Mouse (Mus musculus): Measurements from ENCODE around the gene Gm4871. TPM values are rescaled to one million over a fixed set of nuclear protein-coding genes. Genes with fewer than 3 reads are reported as not detected.

The Gm4871 gene
- total RNA-seq (2023) = not detected

GRCm38 (mm10) chr5:145032391-145032790 lies at the start of gene Gm4871:
Gene Gm4871 (minus strand): TSS chr5:145032754.

GRCm38 (mm10) chr5:145042690-145043089 lies 10.1 kb upstream of the Gm4871 start, which contains the start of gene 1700018F24Rik:
Gene 1700018F24Rik (plus strand): TSS chr5:145042990.

Other genes starting within 250 kb of the Gm4871 start
- 10 to 100 TPM; 12.4 to 13.2 TPM for gene Smurf1, start 66.9 kb downstream of the Gm4871 start, total RNA-seq (2023)
- not detected for gene 1700018F24Rik, start 10.2 kb upstream of the Gm4871 start, total RNA-seq (2023)
- gene Arpc1a, start 51.1 kb upstream of the Gm4871 start, total RNA-seq (2023) = 10 to 100 TPM; 79.1 to 86.9 TPM
- gene Kpna7, start 51.3 kb upstream of the Gm4871 start, total RNA-seq (2023) = not detected
- gene Arpc1b, start 81.5 kb upstream of the Gm4871 start, total RNA-seq (2023) = 1,000 to 10,000 TPM in 1 of 2 experiments, 100 to 1,000 TPM in 1; 966 to 1,061 TPM
- 10 to 100 TPM; 34.0 to 39.6 TPM for gene Pdap1, start 107.5 kb upstream of the Gm4871 start, total RNA-seq (2023)
- 100 to 1,000 TPM; 123 to 126 TPM for gene Bud31, start 107.6 kb upstream of the Gm4871 start, total RNA-seq (2023)
- 10 to 100 TPM; 13.8 to 15.7 TPM for gene Ptcd1, start 134.4 kb upstream of the Gm4871 start, total RNA-seq (2023)
- gene Cpsf4, start 134.5 kb upstream of the Gm4871 start, total RNA-seq (2023) = 10 to 100 TPM; 29.3 to 29.5 TPM
- 100 to 1,000 TPM; 112 TPM for gene Atp5j2, start 159.3 kb upstream of the Gm4871 start, total RNA-seq (2023)
- 10 to 100 TPM; 12.5 to 14.7 TPM for gene Zkscan14, start 169.1 kb upstream of the Gm4871 start, total RNA-seq (2023)
- 1 to 10 TPM; 4.0 to 4.1 TPM for gene Zkscan5, start 171.8 kb upstream of the Gm4871 start, total RNA-seq (2023)
- 10 to 100 TPM; 46.1 to 56.4 TPM for gene Zfp655, start 199.0 kb upstream of the Gm4871 start, total RNA-seq (2023)
- 1 to 10 TPM; 7.8 to 8.1 TPM for gene Zscan25, start 247.7 kb upstream of the Gm4871 start, total RNA-seq (2023)